Mouse (Mus musculus) cerebellum, postnatal 10 days (tissue): ENCODE measurements around the gene Slc4a4.
"Not testable (repeated sequence)": the region's sequence is repeated elsewhere in the genome, so short reads cannot be mapped to it uniquely, and the experiment has no call there.

Experiments used
- DNase-seq, 2 experiments: peaks; one replicate each; pipeline ENCODE4 v3.0.0; 2021; ENCODE audit warnings: mixed read lengths in 2 of 2

Slc4a4 gene

DNA sequence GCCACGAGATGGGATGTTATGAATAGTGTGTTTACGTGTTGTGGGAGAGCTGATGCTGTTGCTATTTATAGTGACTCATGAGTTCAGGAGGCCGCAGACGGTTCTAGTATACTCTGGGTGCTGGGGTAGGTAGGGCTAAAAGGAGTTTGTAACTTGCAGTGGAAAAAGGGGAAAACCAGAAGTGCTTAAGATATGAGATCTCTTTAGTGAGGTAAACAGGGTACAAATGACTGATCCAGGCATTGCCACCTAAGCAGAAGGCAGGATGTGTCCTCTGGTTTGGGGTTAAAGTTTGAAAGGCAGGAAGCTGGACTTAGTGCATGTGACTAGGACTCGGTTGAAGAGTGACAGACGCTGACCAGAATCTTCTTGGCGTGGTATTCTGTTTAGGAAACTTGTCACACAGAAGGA is 74.7 kb downstream of the Slc4a4 start:
- no peak for DNase-seq

DNA sequence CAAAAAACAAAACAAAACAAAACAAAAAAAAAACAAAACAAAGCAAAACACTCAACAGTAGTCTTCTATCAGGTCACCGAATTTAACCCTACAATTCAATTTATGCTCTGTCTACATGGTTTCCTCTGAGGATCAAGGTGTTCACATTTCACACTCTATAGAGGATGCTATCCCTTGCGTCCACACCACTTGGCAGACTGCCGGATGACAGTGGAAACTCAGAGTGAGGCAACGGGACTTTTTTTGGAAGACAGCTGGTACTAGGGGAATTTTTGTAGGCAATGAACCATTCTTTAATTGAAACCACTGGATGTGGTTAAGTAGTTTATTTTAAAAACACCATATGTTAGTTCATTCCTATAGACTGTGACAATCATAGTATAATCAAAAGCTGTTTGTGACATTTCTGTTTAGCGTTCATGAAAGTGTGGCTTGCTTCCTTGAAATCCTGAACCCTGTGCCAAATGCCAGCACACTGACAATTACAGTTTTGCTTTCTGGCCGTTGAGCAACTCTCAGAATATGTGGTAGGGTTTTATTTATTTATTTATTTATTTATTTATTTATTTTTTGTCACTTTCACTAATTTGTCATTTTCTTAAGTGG is 78.2 kb downstream of the Slc4a4 start:
- DNase-seq = peak; percentile 40 to 54

GRCm38 (mm10) chr5:88966507-88966906 is 79.9 kb downstream of the Slc4a4 start:
- DNase-seq = no peak

DNA sequence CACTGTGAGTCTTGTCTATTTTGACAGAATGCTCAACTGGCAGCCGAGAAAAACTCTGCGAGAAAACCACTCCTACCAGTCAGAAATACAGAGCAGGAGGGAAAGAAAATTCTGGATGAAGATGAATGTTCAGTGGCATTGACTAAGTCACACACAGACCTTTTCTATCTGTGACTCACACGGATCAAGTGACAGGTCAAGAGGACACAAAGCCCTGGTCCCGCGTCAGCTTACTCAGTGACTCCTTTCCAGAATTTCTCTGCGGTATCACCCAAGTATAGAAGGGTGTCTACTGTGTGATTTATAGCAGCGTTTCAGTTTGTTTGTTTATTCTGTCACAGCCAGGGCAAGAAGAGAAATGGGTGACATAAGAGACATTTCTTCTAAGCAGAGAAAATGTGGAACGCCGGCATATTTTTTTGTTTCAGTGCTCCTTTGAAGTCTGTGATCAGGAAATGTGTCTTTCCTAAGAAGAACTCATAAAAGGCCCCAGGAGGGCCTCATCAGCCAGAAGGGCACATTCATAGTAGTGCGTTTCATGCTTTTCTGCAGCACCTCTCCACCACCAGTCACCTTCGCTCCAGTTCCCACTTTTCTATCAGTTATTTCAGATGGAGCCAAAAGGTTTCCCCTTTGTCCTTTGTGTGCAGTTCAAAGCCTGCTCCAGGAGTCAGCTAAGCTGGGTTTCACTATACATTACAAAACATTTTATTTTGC is 82.5 kb downstream of the Slc4a4 start:
- DNase-seq = no peak

DNA sequence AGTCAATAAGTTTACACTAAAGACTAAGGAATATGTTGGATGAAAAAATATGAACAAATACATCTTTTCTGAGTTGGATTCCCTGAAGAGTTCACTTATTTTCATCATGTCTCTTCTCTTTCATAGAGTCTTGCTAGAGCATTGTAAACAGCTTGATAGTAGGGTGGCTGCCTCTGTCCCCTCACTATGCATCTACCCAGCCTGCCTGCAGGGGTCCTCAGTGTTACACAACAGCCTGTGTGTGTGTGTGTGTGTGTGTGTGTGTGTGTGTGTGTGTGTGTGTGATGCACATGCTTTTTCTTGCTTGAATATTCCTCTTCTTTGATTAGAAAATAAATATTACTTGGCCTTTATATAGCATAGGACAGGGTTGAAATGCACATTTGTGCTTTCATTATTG is 84.9 kb downstream of the Slc4a4 start:
- no peak for DNase-seq

DNA sequence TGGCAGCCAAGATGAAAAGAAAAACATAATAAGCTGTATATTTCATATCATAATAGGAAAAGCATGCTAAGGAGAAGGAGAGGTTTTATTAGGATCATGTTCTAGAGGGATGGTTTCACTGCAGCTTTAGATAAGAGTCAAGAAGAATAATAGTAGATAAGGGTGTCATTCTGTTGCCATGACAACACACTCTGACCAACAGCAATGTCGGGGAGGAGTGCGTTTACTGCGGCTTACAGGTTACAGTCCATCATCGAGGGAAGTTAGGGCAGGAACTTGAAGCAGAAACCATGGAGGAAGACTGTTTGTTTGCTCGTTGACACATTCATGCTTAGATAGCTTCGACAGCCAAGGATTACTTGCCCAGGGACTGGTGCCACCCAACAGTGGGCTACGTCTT is 85.7 kb downstream of the Slc4a4 start:
- no peak for DNase-seq

DNA sequence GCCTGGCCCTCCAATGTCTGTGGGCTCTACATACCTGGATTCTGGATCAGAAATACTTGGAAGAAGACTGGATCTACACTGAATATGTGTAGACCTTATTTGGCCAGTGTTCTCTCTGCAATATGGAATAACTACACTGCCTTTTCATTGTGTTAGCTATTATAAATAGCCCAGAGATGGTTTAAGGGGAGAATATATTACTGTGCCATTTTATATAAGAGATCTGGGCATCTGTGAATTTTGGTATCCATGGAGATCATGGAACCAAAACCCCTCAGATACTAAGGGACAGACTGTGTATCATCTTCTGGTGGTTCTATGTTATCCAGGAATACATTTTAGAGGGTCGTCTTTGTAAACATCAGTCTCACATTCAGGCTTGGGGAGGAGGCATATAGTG is 86.5 kb downstream of the Slc4a4 start:
- DNase-seq = no peak

DNA sequence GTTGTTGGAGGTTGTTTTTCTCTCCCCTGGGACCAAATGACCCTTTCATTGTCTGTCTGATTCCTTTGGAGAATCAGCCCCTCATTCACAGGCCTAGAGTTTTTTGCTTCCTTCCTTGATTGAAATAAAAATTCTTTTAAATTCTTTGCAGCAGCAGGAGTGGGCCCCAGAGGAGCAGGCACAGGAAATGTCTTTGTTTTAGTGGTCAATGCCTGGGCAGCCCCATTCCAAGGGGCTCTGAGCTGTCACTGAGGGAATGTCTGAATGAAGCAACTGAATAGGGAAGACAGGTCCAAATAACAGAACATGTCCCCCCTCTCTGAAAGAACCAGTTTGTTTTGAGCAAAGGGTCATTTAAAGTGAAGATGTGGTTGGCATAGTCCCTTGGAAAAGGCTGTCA is 89.1 kb downstream of the Slc4a4 start:
- DNase-seq = no peak

DNA sequence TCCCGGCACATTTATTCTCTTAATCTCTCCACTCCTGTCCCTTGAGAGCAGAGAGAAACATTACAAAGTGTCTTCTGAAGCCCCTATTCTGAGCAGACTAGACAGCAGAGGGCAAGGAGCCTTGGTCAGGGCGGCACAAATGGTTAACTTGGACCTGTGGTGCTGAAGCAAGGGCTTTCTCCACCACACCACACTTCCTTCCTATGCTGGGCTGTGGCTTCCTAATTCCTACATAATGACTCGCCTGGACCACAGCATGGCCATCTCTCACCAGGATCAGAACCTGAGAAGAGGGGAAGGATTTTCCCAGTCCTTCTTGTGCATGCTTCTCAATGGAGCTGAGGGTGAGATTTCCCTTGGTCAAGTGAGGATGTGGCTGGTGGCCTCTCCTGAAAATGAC is 89.8 kb downstream of the Slc4a4 start:
- DNase-seq = no peak

DNA sequence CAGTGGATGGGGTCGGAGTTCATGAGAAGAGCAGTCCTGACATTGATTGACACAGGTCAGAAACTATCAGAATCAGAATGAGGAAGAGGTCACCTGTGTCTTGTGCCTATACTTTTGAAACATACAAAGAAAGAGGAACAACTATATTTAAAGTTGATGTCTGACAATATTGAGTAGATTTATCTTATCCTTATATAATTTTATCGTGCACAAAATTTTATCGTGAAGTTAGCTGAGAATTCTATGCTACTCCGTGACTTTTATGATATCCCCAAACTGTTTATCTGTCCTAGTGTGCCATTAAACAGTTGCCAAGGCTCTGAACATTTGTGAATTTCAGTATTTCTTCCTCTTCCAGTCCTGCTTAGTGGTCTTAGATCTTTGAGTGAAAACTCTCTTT is 94.1 kb downstream of the Slc4a4 start:
- no peak for DNase-seq

- DNase-seq = no peak
These were observed 94.8 kb downstream of the Slc4a4 start for GRCm38 (mm10) chr5:88981243-88982014.

GRCm38 (mm10) chr5:88982040-88982736 is 95.6 kb downstream of the Slc4a4 start:
- DNase-seq = no peak

GRCm38 (mm10) chr5:88983170-88983569 is 96.6 kb downstream of the Slc4a4 start:
- no peak for DNase-seq

GRCm38 (mm10) chr5:88983652-88984051 is 97.0 kb downstream of the Slc4a4 start:
- DNase-seq = no peak

- DNase-seq = no peak
These were observed 102.4 kb downstream of the Slc4a4 start for GRCm38 (mm10) chr5:88989018-88989417.

DNA sequence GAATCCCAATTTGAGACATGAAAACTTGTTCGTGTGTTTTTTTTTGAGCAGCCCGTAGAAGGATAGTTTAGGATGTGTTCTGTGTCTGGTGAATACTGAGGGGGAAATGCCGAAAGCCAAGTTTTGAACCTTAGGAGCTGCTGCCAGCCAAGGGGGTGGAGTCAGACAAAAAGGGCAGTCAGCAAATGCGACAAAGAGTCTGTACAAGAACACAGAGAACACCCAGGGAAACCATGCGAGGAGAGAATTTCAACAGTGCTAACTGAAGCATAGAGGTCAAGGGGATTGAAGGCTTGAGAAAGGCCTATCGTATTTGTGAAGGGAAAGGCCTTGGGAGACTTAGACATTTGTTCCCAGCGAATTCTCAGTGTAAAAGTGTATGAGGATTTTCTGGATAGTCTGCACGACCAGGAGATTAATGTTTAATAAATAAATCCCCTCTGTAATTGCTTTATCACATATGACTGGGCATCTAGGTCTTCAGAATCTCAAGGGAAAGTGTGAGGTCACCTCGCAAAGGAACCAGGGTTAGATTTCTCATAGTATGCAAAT is 103.7 kb downstream of the Slc4a4 start:
- DNase-seq = peak; percentile 25 to 46

GRCm38 (mm10) chr5:88991309-88991708 is 104.7 kb downstream of the Slc4a4 start:
- DNase-seq = not testable (repeated sequence)

- peak; percentile 25 to 56 for DNase-seq
These were observed 107.9 kb downstream of the Slc4a4 start for GRCm38 (mm10) chr5:88994533-88994932.

GRCm38 (mm10) chr5:88996246-88996645 is 109.6 kb downstream of the Slc4a4 start:
- peak; percentile 52 to 67 for DNase-seq

DNA sequence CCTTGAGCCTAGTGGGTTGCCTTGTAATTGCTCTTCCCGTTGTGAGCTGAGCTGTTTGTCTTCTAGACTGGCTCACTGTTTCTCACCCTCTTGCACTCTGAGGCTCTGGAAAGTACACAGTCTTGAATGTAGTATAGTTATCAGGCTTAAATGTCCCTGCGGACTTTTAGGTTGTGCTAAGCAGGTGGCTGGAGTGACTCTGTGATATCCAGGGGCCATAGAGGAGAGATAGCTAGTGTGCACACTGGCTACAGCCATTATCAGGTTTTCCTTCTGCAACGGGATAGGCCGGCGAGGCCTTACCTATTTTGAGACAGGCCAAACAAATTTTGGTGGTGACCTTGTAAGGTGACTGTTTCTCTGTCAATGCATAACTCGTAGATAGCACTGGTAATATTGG is 110.7 kb downstream of the Slc4a4 start:
- no peak for DNase-seq

- DNase-seq = no peak
These were observed 113.2 kb downstream of the Slc4a4 start for GRCm38 (mm10) chr5:88999793-89000192.

GRCm38 (mm10) chr5:89000598-89000997 is 114.0 kb downstream of the Slc4a4 start:
- no peak for DNase-seq

DNA sequence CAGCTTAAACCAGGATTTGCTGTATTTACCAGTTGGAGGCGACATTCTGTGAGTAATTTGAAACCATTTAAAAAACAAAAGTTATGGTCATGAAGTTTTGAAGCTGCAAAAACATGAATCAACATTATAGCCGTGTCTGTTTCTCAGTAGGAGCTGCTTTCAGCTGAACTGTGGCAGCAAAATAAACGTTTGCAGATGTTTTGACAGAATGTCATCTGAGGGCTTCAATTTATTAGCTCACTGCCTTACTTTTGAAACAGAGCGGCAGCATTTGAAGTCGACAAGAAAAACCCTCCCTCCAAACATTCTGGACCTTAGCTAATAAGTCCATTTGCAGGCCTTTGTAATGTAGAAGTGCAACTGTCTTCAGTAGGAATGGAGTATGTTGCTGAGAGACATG is 123.5 kb downstream of the Slc4a4 start:
- DNase-seq = no peak
